Mouse (Mus musculus) brain, embryonic 14.5 days (tissue): Measurements from ENCODE around the gene Tlcd2.

Experiments
- CTCF ChIP-seq: fragments of 200-500 bp; IDR thresholded peaks from 2 replicates; pipeline ENCODE4 v1.5.1; 2012; ENCODE audit warnings: inconsistent platforms, mild to moderate bottlenecking, moderate library complexity, borderline replicate concordance; ENCODE audit not compliant: insufficient read depth, insufficient read length; ENCODE audit errors: extremely low read depth
- POLR2A ChIP-seq: fragments of 200-500 bp; IDR thresholded peaks from 2 replicates; pipeline ENCODE4 v1.6.1; 2012; ENCODE audit warnings: mild to moderate bottlenecking, inconsistent platforms, borderline replicate concordance; ENCODE audit not compliant: poor library complexity, insufficient read depth, insufficient read length, severe bottlenecking; ENCODE audit errors: extremely low read depth

- TF ChIP-seq CTCF, result no peak
- no peak for TF ChIP-seq POLR2A
Observed at GRCm38 (mm10) chr11:75463624-75464023, 2.1 kb downstream of the Tlcd2 start.
